In the genomic region with DNA sequence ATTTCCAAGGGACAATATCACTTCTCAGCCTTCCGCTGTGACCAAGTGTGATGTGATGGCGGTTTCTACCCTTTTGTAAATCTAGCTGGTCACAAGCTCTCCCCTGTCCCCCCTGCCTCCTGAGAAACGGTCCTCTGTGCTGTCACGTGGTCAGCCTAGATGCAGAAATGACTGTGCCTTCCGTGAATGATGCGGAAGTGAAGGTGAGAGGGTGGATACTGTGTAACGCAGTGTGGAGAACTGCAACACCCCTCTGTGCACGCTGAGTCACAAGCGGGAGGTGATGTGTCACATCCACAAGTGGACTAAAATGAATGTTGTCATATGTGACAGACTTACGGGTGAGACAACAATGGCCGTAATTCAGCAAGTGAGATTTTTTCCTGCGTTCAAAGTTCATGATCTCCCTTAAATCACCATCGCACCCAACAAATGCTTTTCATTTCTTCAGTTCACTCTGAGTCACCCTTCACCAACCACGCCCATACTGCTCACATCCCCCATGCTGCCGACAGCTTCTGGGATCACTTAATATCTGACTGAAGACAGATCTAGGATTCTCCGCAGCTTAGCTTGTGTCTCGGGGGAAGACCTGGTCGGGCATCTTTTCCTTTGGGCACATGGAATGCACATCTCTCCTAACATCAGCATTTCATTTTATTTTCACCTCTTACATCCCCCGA, we compare ENCODE assay signal across 11 mouse cellular contexts.
A peak's percentile ranks its signal among the peaks of the same experiment; 100 is the strongest.
DNase-seq lines count a peak whose midpoint lies in the region; ATAC-seq lines count a peak whose summit lies in the region.
"Had no signal": no experiment of that assay in that cellular context is flagged by ENCODE, and none has a peak within 500 bp of the region (broad histone marks: within the 10 kb centered on the region; RNA-seq: fewer than 3 reads in every experiment).

No protein-coding gene starts in this region.

- 0 out of 2 replicates have a peak, but pooled peaks have one; percentile 33 for ATAC-seq in intestine, embryonic 16.5 days
- ATAC-seq in hindbrain, embryonic 13.5 days (ENCODE audit: low FRiP score) = no peak

- WGBS in intestine, embryonic 16.5 days = 78% methylated on average over 19 of the region's 19 CpGs
- WGBS in hindbrain, embryonic 13.5 days = 86% methylated on average over 19 of the region's 19 CpGs

- H3K36me3 ChIP-seq in intestine, embryonic 16.5 days (ENCODE audit: control insufficient read depth, insufficient read depth, low read length) = no peaks in the 10 kb centered on the region
- no peaks in the 10 kb centered on the region for H3K36me3 ChIP-seq in hindbrain, embryonic 13.5 days

- no peak overlapping the region for H3K4me3 ChIP-seq in intestine, embryonic 16.5 days (ENCODE audit: low read length)
- no peak overlapping the region for H3K4me3 ChIP-seq in hindbrain, embryonic 13.5 days

- no peaks in the 10 kb centered on the region for H3K27me3 ChIP-seq in intestine, embryonic 16.5 days (replicated peaks; ENCODE audit: control insufficient read depth, insufficient read depth, low read length)
- no peaks in the 10 kb centered on the region for H3K27me3 ChIP-seq in hindbrain, embryonic 13.5 days

- no peaks in the 10 kb centered on the region for H3K9me3 ChIP-seq in intestine, embryonic 16.5 days (ENCODE audit: control insufficient read depth, low read length)
- no peaks in the 10 kb centered on the region for H3K9me3 ChIP-seq in hindbrain, embryonic 13.5 days

- intact Hi-C loops in heart, postnatal 25 days (cut with DNase I) = no loop called here

- DNase-seq in heart, adult 18-20 months = peak; percentile 27 to 31
- DNase-seq in heart, postnatal 25 days (ENCODE audit: low spot score) = no peak
- peak; percentile 11 for DNase-seq in 416B (ENCODE audit: low read depth)
- DNase-seq in NIH3T3 (ENCODE audit: low read depth) = peak; percentile 84
- no peak for DNase-seq in layer of hippocampus, postnatal 36 days
- no peak for DNase-seq in cerebellum, postnatal 14 days
- DNase-seq: kidney, adult 18-20 months had no signal

- no peak overlapping the region for H3K4me2 ChIP-seq in intestine, embryonic 16.5 days (ENCODE audit: low read depth, low read length)
- no peak overlapping the region for H3K4me2 ChIP-seq in hindbrain, embryonic 13.5 days
- H3K4me2 ChIP-seq: liver, embryonic 11.5 days had no signal

- H3K4me1 ChIP-seq in intestine, embryonic 16.5 days (ENCODE audit: control insufficient read depth, insufficient read depth, low read length) = peaks cover 2% of the 10 kb centered on the region; the same call in 1 of the 2 replicates
- no peaks in the 10 kb centered on the region for H3K4me1 ChIP-seq in hindbrain, embryonic 13.5 days (replicated peaks)

- no peak overlapping the region for H3K27ac ChIP-seq in intestine, embryonic 16.5 days (ENCODE audit: low read length)
- H3K27ac ChIP-seq in hindbrain, embryonic 13.5 days = no peak overlapping the region
- H3K27ac ChIP-seq: macrophage had no signal

- H3K9ac ChIP-seq in intestine, embryonic 16.5 days (ENCODE audit: low read depth, low read length) = no peak overlapping the region
- H3K9ac ChIP-seq in hindbrain, embryonic 13.5 days = no peak overlapping the region

Comparison
In these comparisons a context has a peak if more than half of its experiments do, and no peak if none do; other contexts are left out.
1. DNase-seq: peak in heart, adult 18-20 months (2 of 2), 416B (single experiment) and NIH3T3 (single experiment); none in heart, postnatal 25 days (single experiment), layer of hippocampus, postnatal 36 days (0 of 2) and cerebellum, postnatal 14 days (0 of 2).